In the genomic region with DNA sequence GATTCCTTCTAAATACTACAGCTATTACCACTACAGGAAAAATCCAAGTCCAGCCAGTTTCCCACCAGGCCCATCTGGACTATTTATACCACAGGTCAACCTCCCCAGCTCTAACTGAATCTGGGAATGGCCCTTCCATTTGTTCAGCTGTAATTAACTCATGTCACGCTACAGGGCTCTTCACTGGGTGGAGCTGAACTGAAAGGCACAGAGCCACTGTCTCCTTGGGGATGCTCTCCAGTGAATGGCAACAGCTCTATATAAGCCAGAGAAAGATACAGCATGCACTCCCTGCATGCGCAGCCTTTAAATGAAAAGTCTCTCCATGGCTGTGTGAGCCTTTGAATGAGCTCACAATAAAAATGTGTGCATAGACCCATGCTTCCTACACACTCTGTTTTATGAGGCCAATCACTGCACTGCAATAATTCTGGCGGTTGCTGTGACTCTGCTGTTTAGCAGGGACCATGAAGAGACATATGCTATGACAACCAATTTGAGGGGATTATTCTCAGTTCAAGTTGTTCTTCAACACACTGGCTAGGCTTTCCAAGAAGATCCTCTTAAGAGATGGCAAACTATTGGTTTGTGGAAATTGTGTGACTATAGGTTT, we compare ENCODE assay signal across 17 mouse cellular contexts.
DNase-seq lines count a peak whose midpoint lies in the region; ATAC-seq and TF ChIP-seq lines count a peak whose summit lies in the region.
"Had no signal": no experiment of that assay in that cellular context is flagged by ENCODE, and none has a peak within 500 bp of the region (broad histone marks: within the 10 kb centered on the region; RNA-seq: fewer than 3 reads in every experiment).

No protein-coding gene starts in this region.

- no peak overlapping the region for H3K4me3 ChIP-seq in forebrain, embryonic 14.5 days (ENCODE audit: low read depth, low read length)
- H3K4me3 ChIP-seq in hindbrain, embryonic 16.5 days (ENCODE audit: low read length), result no peak overlapping the region
- H3K4me3 ChIP-seq in midbrain, postnatal 0 days (ENCODE audit: low read depth, low read length), result no peak overlapping the region
- H3K4me3 ChIP-seq: erythroblast, embryonic 14.5 days; heart, embryonic 10.5 days; stomach, embryonic 15.5 days had no signal

- H3K9me3 ChIP-seq in forebrain, embryonic 14.5 days (replicated peaks; ENCODE audit: control insufficient read depth, low read length), result no peaks in the 10 kb centered on the region
- no peaks in the 10 kb centered on the region for H3K9me3 ChIP-seq in hindbrain, embryonic 16.5 days (ENCODE audit: control insufficient read depth, low read length)
- no peaks in the 10 kb centered on the region for H3K9me3 ChIP-seq in midbrain, postnatal 0 days (ENCODE audit: low read length)
- H3K9me3 ChIP-seq: heart, embryonic 10.5 days; stomach, embryonic 15.5 days had no signal

- H3K27me3 ChIP-seq in forebrain, embryonic 14.5 days (replicated peaks; ENCODE audit: control insufficient read depth, insufficient read depth, low read length), result no peaks in the 10 kb centered on the region
- no peaks in the 10 kb centered on the region for H3K27me3 ChIP-seq in hindbrain, embryonic 16.5 days (replicated peaks; ENCODE audit: control insufficient read depth, insufficient read depth, low read length)
- H3K27me3 ChIP-seq in midbrain, postnatal 0 days (ENCODE audit: insufficient read depth, low read length), result no peaks in the 10 kb centered on the region
- H3K27me3 ChIP-seq: stomach, embryonic 15.5 days had no signal

- no peaks in the 10 kb centered on the region for H3K36me3 ChIP-seq in forebrain, embryonic 14.5 days (ENCODE audit: control insufficient read depth, insufficient read depth, low read length)
- no peaks in the 10 kb centered on the region for H3K36me3 ChIP-seq in hindbrain, embryonic 16.5 days (ENCODE audit: control insufficient read depth, insufficient read depth, low read length)
- no peaks in the 10 kb centered on the region for H3K36me3 ChIP-seq in midbrain, postnatal 0 days (ENCODE audit: insufficient read depth, low read length)
- H3K36me3 ChIP-seq: heart, embryonic 10.5 days; stomach, embryonic 15.5 days had no signal

- no peak overlapping the region for H3K9ac ChIP-seq in forebrain, embryonic 14.5 days (ENCODE audit: low read length)
- H3K9ac ChIP-seq in hindbrain, embryonic 16.5 days (ENCODE audit: low read depth, low read length), result no peak overlapping the region
- no peak overlapping the region for H3K9ac ChIP-seq in midbrain, postnatal 0 days (replicated peaks; ENCODE audit: low read length, poor library complexity, severe bottlenecking)
- H3K9ac ChIP-seq: liver, postnatal 0 days; stomach, embryonic 15.5 days had no signal

- H3K4me1 ChIP-seq in forebrain, embryonic 14.5 days (ENCODE audit: control insufficient read depth, insufficient read depth, low read length), result no peaks in the 10 kb centered on the region
- no peaks in the 10 kb centered on the region for H3K4me1 ChIP-seq in hindbrain, embryonic 16.5 days (ENCODE audit: control insufficient read depth, insufficient read depth, low read depth, low read length)
- H3K4me1 ChIP-seq in midbrain, postnatal 0 days (ENCODE audit: insufficient read depth, low read length), result no peaks in the 10 kb centered on the region
- H3K4me1 ChIP-seq: heart, embryonic 10.5 days; stomach, embryonic 15.5 days had no signal

- peak; percentile 75; the same call in 1 of the 2 replicates for ATAC-seq in forebrain, embryonic 14.5 days
- ATAC-seq in hindbrain, embryonic 16.5 days, result peak; percentile 98
- peak; percentile 73 for ATAC-seq in midbrain, postnatal 0 days (ENCODE audit: low FRiP score)
- ATAC-seq in erythroblast, adult 5-6 weeks (replicated peaks; ENCODE audit: low FRiP score, poor library complexity, severe bottlenecking), result no peak
- ATAC-seq: liver, postnatal 0 days had no signal

- WGBS in forebrain, embryonic 14.5 days, result 51% methylated on average over 3 of the region's 3 CpGs
- 22% methylated on average over 3 of the region's 3 CpGs for WGBS in hindbrain, embryonic 16.5 days
- 38% methylated on average over 3 of the region's 3 CpGs for WGBS in midbrain, postnatal 0 days

- TF ChIP-seq CTCF in midbrain, postnatal 0 days (IDR thresholded peaks at IDR 0.05), result no peak

- no peak overlapping the region for H3K27ac ChIP-seq in forebrain, embryonic 14.5 days (ENCODE audit: low read depth, low read length)
- no peak overlapping the region for H3K27ac ChIP-seq in hindbrain, embryonic 16.5 days (ENCODE audit: low read depth, low read length)
- H3K27ac ChIP-seq in midbrain, postnatal 0 days (ENCODE audit: low read depth, low read length), result no peak overlapping the region
- H3K27ac ChIP-seq: heart, embryonic 10.5 days; stomach, embryonic 15.5 days had no signal

- peak; percentile 28 for DNase-seq in embryo, embryonic 10 days (ENCODE audit: low spot score)
- DNase-seq in embryo, embryonic 9.5 days (ENCODE audit: extremely low spot score), result no peak
- DNase-seq in forebrain, embryonic 14.5 days (ENCODE audit: low spot score), result peak; percentile 41
- DNase-seq in midbrain, postnatal 0 days (ENCODE audit: low spot score), result peak; percentile 79
- DNase-seq in thymus, adult 18-20 months, result no peak
- no peak for DNase-seq in spleen, adult 12 weeks (ENCODE audit: low spot score)
- DNase-seq: gastrocnemius, postnatal 10 days; heart, postnatal 4 days; kidney, adult 8-10 months; liver, postnatal 0 days; lung, postnatal 36 days; thymus, postnatal 25 days had no signal

- no peak overlapping the region for H3K4me2 ChIP-seq in forebrain, embryonic 14.5 days (ENCODE audit: low read length)
- H3K4me2 ChIP-seq in hindbrain, embryonic 16.5 days (ENCODE audit: low read length), result no peak overlapping the region
- no peak overlapping the region for H3K4me2 ChIP-seq in midbrain, postnatal 0 days (ENCODE audit: low read depth, low read length, poor library complexity, severe bottlenecking)
- H3K4me2 ChIP-seq: stomach, embryonic 15.5 days had no signal

Comparison
In these comparisons a context has a peak if more than half of its experiments do, and no peak if none do; other contexts are left out.
1. DNase-seq: peak in embryo, embryonic 10 days (single experiment), forebrain, embryonic 14.5 days (single experiment) and midbrain, postnatal 0 days (single experiment); none in embryo, embryonic 9.5 days (single experiment), thymus, adult 18-20 months (0 of 2) and spleen, adult 12 weeks (single experiment).